Mouse (Mus musculus) embryonic facial prominence, embryonic 13.5 days (tissue): Measurements from ENCODE around the gene Cic. TPM values are rescaled to one million over a fixed set of nuclear protein-coding genes. Genes with fewer than 3 reads are reported as not detected.

Experiments
- ATAC-seq: fragments of 200-750 bp; cut with Nextera tagmentation; 2 replicates; pipeline ENCODE4 v1.8.0; 2017; ENCODE audit warnings: low read depth; ENCODE audit not compliant: insufficient number of reproducible peaks, insufficient read depth, low FRiP score, low TSS enrichment
- H3K27ac ChIP-seq: fragments of 300-500 bp; sonication (generic); 2 replicates; pipeline ENCODE4 v1.5.1; 2015; ENCODE audit warnings: moderate library complexity, mild to moderate bottlenecking, inconsistent platforms
- H3K27me3 ChIP-seq: fragments of 300-500 bp; sonication (generic); 2 replicates; pipeline ENCODE4 v1.6.1; 2015; ENCODE audit warnings: mild to moderate bottlenecking, inconsistent platforms
- H3K36me3 ChIP-seq: fragments of 300-500 bp; sonication (generic); 2 replicates; pipeline ENCODE4 v1.6.1; 2015; ENCODE audit warnings: mild to moderate bottlenecking, inconsistent platforms
- H3K4me1 ChIP-seq: fragments of 300-500 bp; sonication (generic); 2 replicates; pipeline ENCODE4 v1.6.1; 2015; ENCODE audit warnings: inconsistent platforms
- H3K4me2 ChIP-seq: fragments of 300-500 bp; sonication (generic); 2 replicates; pipeline ENCODE4 v1.6.1; 2015; ENCODE audit warnings: moderate library complexity, mild to moderate bottlenecking, inconsistent platforms
- H3K4me3 ChIP-seq: fragments of 300-500 bp; sonication (generic); 2 replicates; pipeline ENCODE4 v1.5.1; 2015; ENCODE audit warnings: mild to moderate bottlenecking, inconsistent platforms
- H3K9ac ChIP-seq: fragments of 300-500 bp; sonication (generic); 2 replicates; pipeline ENCODE4 v1.6.1; 2015; ENCODE audit warnings: mild to moderate bottlenecking, inconsistent platforms
- H3K9me3 ChIP-seq: fragments of 300-500 bp; sonication (generic); 2 replicates; pipeline ENCODE4 v1.6.1; 2016; ENCODE audit warnings: inconsistent platforms
- WGBS: fragments of 180-500 bp; shearing (Covaris S2); methylation state at CpG from one replicate; pipeline ENCODE4 v1.1.7; 2015; ENCODE audit warnings: mixed read lengths; 5-methylcytosine and 5-hydroxymethylcytosine counted together
- polyA plus RNA-seq: library from polyadenylated mRNA; unstranded; fragments of >200 nt; fragmentation: Nextera tagmentation; extraction: Ambion mirVana; gene quantifications from 2 replicates; pipeline ENCODE4 v1.2.1, GENCODE M21; 2015

Cic gene
- polyA plus RNA-seq: 46.2 and 47.4 TPM in 2 replicates

GRCm38 (mm10) chr7:25267301-25267750, at the start of gene Cic:
Gene Cic, plus strand, starts transcription at chr7:25267704.
- Histone ChIP-seq H3K9me3 (no peaks in the 10 kb centered on the region), H3K9ac (peak within 1 kb of the TSS; percentile 82), H3K4me2 (peak within 1 kb of the TSS; percentile 82), H3K27ac (peak within 1 kb of the TSS; percentile 94), H3K36me3 (peaks cover 18% of the 10 kb centered on the region), H3K4me1 (peaks cover 23% of the 10 kb centered on the region), H3K27me3 (no peaks in the 10 kb centered on the region), H3K4me3 (peak within 1 kb of the TSS; percentile 77)
- peak; percentile 85 for ATAC-seq
- 0% methylated on average over 29 of the region's 29 CpGs for WGBS

GRCm38 (mm10) chr7:25218705-25219415, 48.6 kb upstream of the Cic start:
- peak; percentile 16; the same call in 1 of the 2 replicates for ATAC-seq
- H3K4me2 ChIP-seq: peak overlapping the region; percentile 97
- H3K27me3 ChIP-seq: no peaks in the 10 kb centered on the region
- WGBS: under 1% methylated on average over 53 of the region's 53 CpGs
- no peaks in the 10 kb centered on the region for H3K9me3 ChIP-seq
- H3K4me3 ChIP-seq: peak overlapping the region; percentile 72
- H3K9ac ChIP-seq: peak overlapping the region; percentile 79
- peaks cover 13% of the 10 kb centered on the region for H3K36me3 ChIP-seq
- peaks cover 30% of the 10 kb centered on the region for H3K4me1 ChIP-seq
- peak overlapping the region; percentile 68; the same call in 1 of the 2 replicates for H3K27ac ChIP-seq

- Histone ChIP-seq H3K4me3 (peak overlapping the region; percentile 72), H3K9me3 (no peaks in the 10 kb centered on the region)
- 0 out of 2 replicates have a peak, but pooled peaks have one; percentile 12 for ATAC-seq
Measured at GRCm38 (mm10) chr7:25219416-25219750, 48.1 kb upstream of the Cic start.

GRCm38 (mm10) chr7:25219756-25220456, 47.6 kb upstream of the Cic start:
- ATAC-seq: peak; percentile 61

More at GRCm38 (mm10) chr7:25219416-25219750, 48.1 kb upstream of the Cic start:
- WGBS: under 1% methylated on average over 16 of the region's 16 CpGs
- Histone ChIP-seq H3K27ac (peak overlapping the region; percentile 68; the same call in 1 of the 2 replicates), H3K4me1 (peaks cover 30% of the 10 kb centered on the region), H3K9ac (peak overlapping the region; percentile 79), H3K4me2 (peak overlapping the region; percentile 97), H3K27me3 (no peaks in the 10 kb centered on the region), H3K36me3 (peaks cover 14% of the 10 kb centered on the region)

GRCm38 (mm10) chr7:25220457-25221101, 46.9 kb upstream of the Cic start, which contains the start of gene Dedd2:
Gene Dedd2, minus strand, starts transcription at chr7:25220615.
- WGBS: 8% methylated on average over 20 of the region's 20 CpGs
- Histone ChIP-seq H3K27ac (peak within 1 kb of the TSS; percentile 94), H3K4me2 (peak within 1 kb of the TSS; percentile 97), H3K9me3 (no peaks in the 10 kb centered on the region), H3K4me3 (peak within 1 kb of the TSS; percentile 72), H3K9ac (peak within 1 kb of the TSS; percentile 85), H3K27me3 (no peaks in the 10 kb centered on the region), H3K36me3 (peaks cover 23% of the 10 kb centered on the region), H3K4me1 (peaks cover 30% of the 10 kb centered on the region)
- no peak for ATAC-seq

More at GRCm38 (mm10) chr7:25219756-25220456, 47.6 kb upstream of the Cic start:
- Histone ChIP-seq H3K4me3 (peak overlapping the region; percentile 72), H3K9ac (peak overlapping the region; percentile 79), H3K27ac (peak overlapping the region; percentile 68; the same call in 1 of the 2 replicates), H3K9me3 (no peaks in the 10 kb centered on the region), H3K27me3 (no peaks in the 10 kb centered on the region), H3K4me1 (peaks cover 30% of the 10 kb centered on the region), H3K4me2 (peak overlapping the region; percentile 97), H3K36me3 (peaks cover 17% of the 10 kb centered on the region)
- WGBS: 4% methylated on average over 31 of the region's 31 CpGs

GRCm38 (mm10) chr7:25221102-25221883, 46.2 kb upstream of the Cic start, which contains the start of gene Zfp526:
Gene Zfp526, plus strand, starts transcription at chr7:25221425.
- Histone ChIP-seq H3K9me3 (no peaks in the 10 kb centered on the region), H3K4me1 (peaks cover 30% of the 10 kb centered on the region), H3K4me3 (peak within 1 kb of the TSS; percentile 72), H3K36me3 (peaks cover 30% of the 10 kb centered on the region), H3K9ac (peak within 1 kb of the TSS; percentile 85), H3K27ac (peak within 1 kb of the TSS; percentile 94), H3K27me3 (no peaks in the 10 kb centered on the region), H3K4me2 (peak within 1 kb of the TSS; percentile 97)
- WGBS: under 1% methylated on average over 42 of the region's 45 CpGs
- ATAC-seq: peak; percentile 94

- no peak overlapping the region for H3K27ac ChIP-seq
Measured at GRCm38 (mm10) chr7:25222275-25222967, 45.1 kb upstream of the Cic start.

GRCm38 (mm10) chr7:25227523-25228300, 39.8 kb upstream of the Cic start:
- no peak for ATAC-seq
- Histone ChIP-seq H3K4me2 (no peak overlapping the region), H3K4me3 (no peak overlapping the region), H3K4me1 (no peaks in the 10 kb centered on the region), H3K27me3 (no peaks in the 10 kb centered on the region), H3K9me3 (no peaks in the 10 kb centered on the region), H3K36me3 (peaks cover 92% of the 10 kb centered on the region), H3K9ac (no peak overlapping the region), H3K27ac (no peak overlapping the region)
- 88% methylated on average over 1 of the region's 1 CpGs for whole genome bisulfite sequencing

More at GRCm38 (mm10) chr7:25222275-25222967, 45.1 kb upstream of the Cic start:
- Histone ChIP-seq H3K36me3 (peaks cover 41% of the 10 kb centered on the region), H3K4me2 (peak overlapping the region; percentile 97), H3K27me3 (no peaks in the 10 kb centered on the region), H3K9me3 (no peaks in the 10 kb centered on the region), H3K9ac (peak overlapping the region; percentile 85), H3K4me1 (peaks cover 30% of the 10 kb centered on the region), H3K4me3 (peak overlapping the region; percentile 72)
- ATAC-seq: no peak
- 84% methylated on average over 10 of the region's 10 CpGs for WGBS

GRCm38 (mm10) chr7:25230690-25231285, 36.7 kb upstream of the Cic start:
- Histone ChIP-seq H3K4me3 (no peak overlapping the region), H3K36me3 (peaks cover 98% of the 10 kb centered on the region), H3K4me2 (no peak overlapping the region), H3K4me1 (peaks cover 10% of the 10 kb centered on the region), H3K27ac (no peak overlapping the region), H3K9me3 (no peaks in the 10 kb centered on the region), H3K9ac (no peak overlapping the region), H3K27me3 (no peaks in the 10 kb centered on the region)
- WGBS: 86% methylated on average over 9 of the region's 9 CpGs
- no peak for ATAC-seq
